Mouse (Mus musculus): ENCODE data around the gene Tmem69. TPM values are rescaled to one million over a fixed set of nuclear protein-coding genes. Genes with fewer than 3 reads are reported as not detected.

The Tmem69 gene
- total and polyA plus RNA-seq, 3 experiments, result 12.0 to 30.5 (median 24.8) TPM

GRCm38 (mm10) chr4:116558151-116558882 lies 2.6 kb upstream of the Tmem69 start:
- H3K4me3 ChIP-seq, result peak overlapping the region; percentile 96
- intact Hi-C loops (cut with DNase I), result loop anchor here (5.0 to 10.0 kb wide), 5 partner anchors 39 to 434 kb away; partner anchors contain the start of genes Ccdc17, Ipp, Mast2 and Urod
- peaks cover 9% of the 10 kb centered on the region for H3K79me2 ChIP-seq (replicated peaks; ENCODE audit: control insufficient read depth, insufficient read depth, low read length)
- H3K27ac ChIP-seq, result peak overlapping the region; percentile 95
- peak overlapping the region; percentile 73 for H3K9ac ChIP-seq (ENCODE audit: low read depth, low read length)
- peaks cover 17% of the 10 kb centered on the region for H3K36me3 ChIP-seq (ENCODE audit: control insufficient read depth, insufficient read depth, low read length)
- H3K27me3 ChIP-seq (ENCODE audit: control insufficient read depth, insufficient read depth, low read length), result no peaks in the 10 kb centered on the region
- WGBS, result 1% methylated on average over 15 of the region's 15 CpGs
- no peak for DNase-seq
- H3K4me1 ChIP-seq (ENCODE audit: control insufficient read depth, insufficient read depth, low read length), result peaks cover 3% of the 10 kb centered on the region
- TF ChIP-seq CTCF (IDR thresholded peaks at IDR 0.05) (no peak), POLR2A (IDR thresholded peaks at IDR 0.05; ENCODE audit: insufficient read depth, low read depth, low read length) (no peak), EP300 (IDR thresholded peaks at IDR 0.05; ENCODE audit: insufficient read depth, low read depth, low read length) (no peak)

- H3K36me3 ChIP-seq (ENCODE audit: control insufficient read depth, insufficient read depth, low read length), result peaks cover 17% of the 10 kb centered on the region
- WGBS, result under 1% methylated on average over 78 of the region's 78 CpGs
- peak within 1 kb of the TSS; percentile 96 for H3K4me3 ChIP-seq
- H3K79me2 ChIP-seq (replicated peaks; ENCODE audit: control insufficient read depth, insufficient read depth, low read length), result peaks cover 6% of the 10 kb centered on the region
- TF ChIP-seq CTCF (IDR thresholded peaks at IDR 0.05) (peak; percentile 55), POLR2A (IDR thresholded peaks at IDR 0.05; ENCODE audit: insufficient read depth, low read depth, low read length) (peak; percentile 90), EP300 (IDR thresholded peaks at IDR 0.05; ENCODE audit: insufficient read depth, low read depth, low read length) (no peak)
- intact Hi-C loops (cut with DNase I), result loop anchor here (5.0 to 10.0 kb wide), 5 partner anchors 40 to 435 kb away; partner anchors contain the start of genes Ccdc17, Ipp, Mast2 and Urod
- DNase-seq, result peak; percentile 99
- H3K9ac ChIP-seq (ENCODE audit: low read depth, low read length), result peak within 1 kb of the TSS; percentile 97
- no peaks in the 10 kb centered on the region for H3K27me3 ChIP-seq (ENCODE audit: control insufficient read depth, insufficient read depth, low read length)
- H3K4me1 ChIP-seq (ENCODE audit: control insufficient read depth, insufficient read depth, low read length), result peaks cover 1% of the 10 kb centered on the region; the same call in 1 of the 2 replicates
- peak within 1 kb of the TSS; percentile 95 for H3K27ac ChIP-seq
Observed at GRCm38 (mm10) chr4:116557306-116558121, 1.8 kb upstream of the Tmem69 start, which contains the start of gene Gpbp1l1. TSS of gene Gpbp1l1 (plus strand) at chr4:116557658.

GRCm38 (mm10) chr4:116556561-116557305 lies 997 bp upstream of the Tmem69 start:
- peak; percentile 95 to 96 for DNase-seq
- Histone ChIP-seq H3K4me3 (peak overlapping the region; percentile 96), H3K4me1 (ENCODE audit: control insufficient read depth, insufficient read depth, low read length) (peaks cover 1% of the 10 kb centered on the region; the same call in 1 of the 2 replicates), H3K36me3 (ENCODE audit: control insufficient read depth, insufficient read depth, low read length) (peaks cover 15% of the 10 kb centered on the region), H3K9ac (ENCODE audit: low read depth, low read length) (peak overlapping the region; percentile 73), H3K27ac (peak overlapping the region; percentile 95), H3K27me3 (ENCODE audit: control insufficient read depth, insufficient read depth, low read length) (no peaks in the 10 kb centered on the region), H3K79me2 (replicated peaks; ENCODE audit: control insufficient read depth, insufficient read depth, low read length) (peaks cover 3% of the 10 kb centered on the region; the same call in 1 of the 2 replicates)
- intact Hi-C loops (cut with DNase I), result loop anchor here (5.0 to 10.0 kb wide), 5 partner anchors 41 to 436 kb away; partner anchors contain the start of genes Ccdc17, Ipp, Mast2 and Urod
- under 1% methylated on average over 28 of the region's 28 CpGs for WGBS
- TF ChIP-seq POLR2A (IDR thresholded peaks at IDR 0.05; ENCODE audit: insufficient read depth, low read depth, low read length), result peak; percentile 96
- 0 out of 2 replicates have a peak, but pooled peaks have one; percentile 45 for TF ChIP-seq EP300 (IDR thresholded peaks at IDR 0.05; ENCODE audit: insufficient read depth, low read depth, low read length)
- TF ChIP-seq CTCF (IDR thresholded peaks at IDR 0.05), result no peak

GRCm38 (mm10) chr4:116553035-116553434 lies 2.7 kb downstream of the Tmem69 start:
- Histone ChIP-seq H3K9ac (ENCODE audit: low read depth, low read length) (no peak overlapping the region), H3K27ac (no peak overlapping the region), H3K4me1 (ENCODE audit: control insufficient read depth, insufficient read depth, low read length) (no peaks in the 10 kb centered on the region), H3K27me3 (ENCODE audit: control insufficient read depth, insufficient read depth, low read length) (no peaks in the 10 kb centered on the region), H3K4me3 (no peak overlapping the region), H3K36me3 (ENCODE audit: control insufficient read depth, insufficient read depth, low read length) (no peaks in the 10 kb centered on the region; the same call in 1 of the 2 replicates), H3K79me2 (replicated peaks; ENCODE audit: control insufficient read depth, insufficient read depth, low read length) (0 out of 2 replicates have a peak, but pooled peaks cover 1% of the 10 kb centered on the region)
- WGBS, result 85% methylated on average over 3 of the region's 3 CpGs
- intact Hi-C loops (cut with DNase I), result loop anchor here (10.0 kb wide), 1 partner anchor 208 kb away; no protein-coding TSS in a partner anchor
- no peak for DNase-seq
- TF ChIP-seq CTCF (IDR thresholded peaks at IDR 0.05) (no peak), POLR2A (IDR thresholded peaks at IDR 0.05; ENCODE audit: insufficient read depth, low read depth, low read length) (no peak), EP300 (IDR thresholded peaks at IDR 0.05; ENCODE audit: insufficient read depth, low read depth, low read length) (no peak)

GRCm38 (mm10) chr4:116550432-116550831 lies 5.3 kb downstream of the Tmem69 start:
- Histone ChIP-seq H3K9ac (ENCODE audit: low read depth, low read length) (no peak overlapping the region), H3K27ac (no peak overlapping the region), H3K4me3 (no peak overlapping the region), H3K4me1 (ENCODE audit: control insufficient read depth, insufficient read depth, low read length) (no peaks in the 10 kb centered on the region), H3K36me3 (ENCODE audit: control insufficient read depth, insufficient read depth, low read length) (no peaks in the 10 kb centered on the region; the same call in 1 of the 2 replicates), H3K27me3 (ENCODE audit: control insufficient read depth, insufficient read depth, low read length) (no peaks in the 10 kb centered on the region), H3K79me2 (replicated peaks; ENCODE audit: control insufficient read depth, insufficient read depth, low read length) (no peaks in the 10 kb centered on the region)
- intact Hi-C loops (cut with DNase I), result loop anchor here (10.0 kb wide), 1 partner anchor 206 kb away; no protein-coding TSS in a partner anchor
- 74% methylated on average over 1 of the region's 1 CpGs for WGBS
- DNase-seq, result no peak
- no peak for TF ChIP-seq CTCF (IDR thresholded peaks at IDR 0.05)
- no peak for TF ChIP-seq EP300 (IDR thresholded peaks at IDR 0.05; ENCODE audit: insufficient read depth, low read depth, low read length)
- TF ChIP-seq POLR2A (IDR thresholded peaks at IDR 0.05; ENCODE audit: insufficient read depth, low read depth, low read length), result no peak

Data from heart, adult 2 months (tissue).